Mouse (Mus musculus) ES-CJ7 (cell line): ENCODE data around the gene Traf1.

ENCODE experiments used
- DNase-seq: peaks from one replicate; pipeline ENCODE4 v3.0.0; 2011; ENCODE audit warnings: low read depth, low spot score

Gene Traf1

DNA sequence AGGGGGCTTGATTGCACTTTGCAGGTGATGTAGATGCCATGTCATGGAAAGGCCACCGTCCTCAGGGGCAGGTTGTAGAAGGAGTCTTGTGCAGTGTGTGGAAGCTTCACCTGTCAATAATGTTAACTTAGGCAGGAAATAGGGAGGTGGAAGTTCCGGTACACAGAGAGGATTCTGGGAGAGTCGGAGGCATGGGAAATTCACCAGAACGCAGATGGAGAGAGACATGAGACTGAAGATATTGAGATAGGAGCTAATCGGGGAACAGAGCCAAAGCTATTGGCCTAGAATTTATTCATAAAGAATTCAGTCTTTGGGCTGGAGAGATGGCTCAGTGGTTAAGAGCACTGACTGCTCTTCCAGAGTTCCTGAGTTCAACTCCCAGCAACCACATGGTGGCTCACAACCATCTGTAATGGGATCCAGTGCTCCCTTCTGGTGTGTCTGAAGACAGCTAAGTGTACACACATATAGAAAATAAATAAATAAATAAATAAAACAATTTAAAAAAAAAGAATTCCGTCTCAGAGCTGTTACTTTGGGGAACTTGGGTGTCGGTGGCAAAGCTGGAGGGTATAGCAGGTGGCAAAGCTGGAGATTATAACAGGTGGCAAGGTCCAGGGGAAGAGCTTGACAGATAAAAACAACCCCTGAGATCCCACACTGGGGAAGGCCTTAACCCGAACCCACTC lies 4.8 kb upstream of the Traf1 start:
- no peak for DNase-seq

DNA sequence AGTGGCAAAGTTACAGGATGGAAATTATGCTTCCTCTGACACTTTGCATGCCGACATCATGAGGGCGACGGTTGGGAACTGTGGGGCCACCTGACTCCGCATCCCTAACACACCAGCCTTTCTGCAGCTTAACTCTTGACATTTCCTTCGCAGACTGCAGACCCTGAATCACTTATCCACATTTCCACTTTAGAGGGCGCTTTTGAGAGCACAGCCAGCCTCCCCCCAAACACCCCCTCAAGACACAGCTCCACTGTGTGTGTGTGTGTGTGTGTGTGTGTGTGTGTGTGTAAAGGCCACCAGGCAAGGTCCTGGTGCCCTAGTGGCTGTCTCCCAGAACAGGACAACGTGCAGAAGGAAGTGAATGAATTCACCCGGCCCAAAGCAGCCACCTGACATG lies 4.2 kb upstream of the Traf1 start:
- DNase-seq = no peak

DNA sequence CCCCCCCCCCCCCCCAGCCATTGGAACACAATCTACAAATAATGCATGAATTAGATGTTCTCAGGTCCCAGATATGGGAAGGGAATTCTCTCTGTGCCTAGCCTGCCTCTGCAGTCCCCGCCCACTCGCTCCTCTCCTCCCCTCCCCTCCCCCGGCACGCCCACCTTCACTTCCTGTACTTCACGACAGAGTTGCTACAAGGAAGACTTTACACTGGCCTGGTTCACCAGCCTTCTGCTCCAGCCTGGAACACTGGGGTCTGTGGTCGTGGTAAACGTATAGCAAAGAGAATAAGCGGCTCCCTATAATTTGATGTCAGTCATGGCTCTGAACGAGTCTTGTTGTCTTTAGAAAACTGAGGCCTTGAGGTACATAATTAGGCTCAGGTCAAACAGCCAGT lies 3.7 kb upstream of the Traf1 start:
- peak; percentile 59 for DNase-seq

DNA sequence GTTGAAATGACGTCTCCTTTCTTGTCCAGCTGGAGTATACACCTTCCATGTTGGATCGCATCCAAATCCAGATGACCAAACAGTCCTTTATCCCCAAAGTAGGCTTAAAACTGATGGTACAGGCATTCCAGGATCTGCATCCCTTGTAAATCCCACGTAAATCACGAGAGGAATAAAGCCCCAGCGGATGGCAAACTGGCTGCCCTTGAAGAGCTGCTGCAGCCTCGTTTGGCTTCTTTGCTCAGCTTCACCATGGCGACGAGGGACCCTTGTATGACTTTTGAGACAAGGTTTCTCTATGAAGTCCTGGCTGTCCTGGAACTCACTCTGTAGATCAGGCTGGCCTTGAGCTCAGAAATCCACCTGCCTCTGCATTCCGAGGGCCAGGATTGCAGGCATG lies 3.1 kb upstream of the Traf1 start:
- DNase-seq = no peak

DNA sequence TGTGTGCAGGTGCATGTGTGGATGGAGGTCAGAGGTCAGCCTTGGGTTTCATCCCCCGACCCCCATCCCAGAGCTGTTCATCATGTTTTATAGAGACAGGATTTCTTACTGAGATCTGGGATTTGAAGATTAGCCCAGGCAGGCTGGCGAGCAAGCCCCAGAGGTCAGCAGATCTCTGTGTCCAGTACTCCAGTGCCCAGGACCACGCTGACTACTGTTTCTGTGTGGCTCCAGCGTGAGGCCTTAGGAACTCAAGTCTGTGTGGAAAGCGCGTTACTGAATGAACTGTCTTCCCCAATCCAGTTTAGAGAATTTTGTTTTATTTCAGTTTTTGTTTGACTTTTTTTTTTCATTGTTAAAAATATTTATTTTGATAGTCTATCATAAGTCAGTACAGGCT lies 2.7 kb upstream of the Traf1 start:
- DNase-seq = no peak

DNA sequence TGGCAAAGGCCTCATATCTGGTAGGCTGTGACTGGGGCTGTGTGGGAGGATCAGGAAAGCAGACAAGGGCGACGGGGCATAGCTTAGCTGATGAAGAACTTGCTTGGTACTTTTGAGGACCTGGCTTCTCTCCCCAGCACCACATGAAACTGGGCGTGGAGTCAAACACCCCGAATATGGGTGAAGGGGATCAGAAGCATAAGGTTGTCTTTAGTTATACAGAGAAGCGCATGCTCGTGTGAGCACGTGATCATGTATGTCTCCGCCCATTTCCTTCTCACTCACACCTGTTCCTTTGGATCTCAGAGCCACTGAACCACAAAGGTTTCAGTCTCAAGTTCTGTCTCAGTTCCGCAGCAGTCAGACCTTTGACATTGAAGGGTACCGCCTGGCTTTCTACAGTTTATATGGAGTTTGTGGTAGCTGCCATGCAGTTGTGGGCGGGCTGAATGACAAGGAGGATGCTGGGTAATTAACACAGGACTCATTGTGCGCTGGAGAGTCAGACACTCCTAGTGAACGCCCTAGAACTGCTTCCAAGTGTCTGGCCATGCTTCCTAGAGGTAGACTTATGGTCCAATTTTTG lies 1.9 kb upstream of the Traf1 start:
- DNase-seq = peak; percentile 54

DNA sequence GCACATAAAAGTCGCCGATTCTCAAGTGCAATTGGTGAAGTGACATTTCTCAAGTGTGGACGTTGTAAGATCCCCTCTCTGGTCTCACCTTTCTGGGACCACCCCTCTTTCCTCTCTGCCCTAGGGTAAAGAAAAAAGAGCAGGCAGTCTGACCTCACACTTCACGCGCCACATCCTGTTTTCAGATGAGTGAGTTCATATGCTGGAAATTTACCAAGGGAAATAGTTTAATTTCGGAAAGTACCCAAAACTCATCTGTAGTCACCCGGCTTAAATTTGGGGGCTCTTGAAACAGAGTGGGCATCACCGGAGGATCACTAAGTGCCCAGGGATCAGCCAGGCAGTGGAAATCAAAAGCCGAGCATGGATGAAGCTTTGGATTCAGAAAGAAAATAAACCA lies 1.3 kb upstream of the Traf1 start:
- no peak for DNase-seq

DNA sequence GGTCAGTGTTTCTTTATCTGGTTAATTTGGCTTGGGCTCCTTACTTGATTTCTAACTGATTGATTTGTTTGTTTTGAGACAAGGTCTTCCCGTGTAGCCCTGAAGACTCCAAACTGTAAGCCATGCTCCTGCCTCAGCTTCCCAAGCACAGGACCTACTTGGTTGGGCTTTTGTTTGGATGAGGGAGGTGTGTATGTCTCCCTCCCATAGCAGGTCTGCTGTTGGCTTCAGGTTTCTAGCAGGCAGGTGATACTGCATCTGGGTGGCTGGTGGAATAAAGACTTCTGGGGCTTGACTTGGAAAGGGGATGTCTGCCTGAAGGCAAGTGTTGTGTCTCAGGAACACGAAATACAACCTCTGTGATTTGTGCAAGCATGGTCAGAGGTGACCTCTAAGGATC lies 639 bp upstream of the Traf1 start:
- DNase-seq = no peak

DNA sequence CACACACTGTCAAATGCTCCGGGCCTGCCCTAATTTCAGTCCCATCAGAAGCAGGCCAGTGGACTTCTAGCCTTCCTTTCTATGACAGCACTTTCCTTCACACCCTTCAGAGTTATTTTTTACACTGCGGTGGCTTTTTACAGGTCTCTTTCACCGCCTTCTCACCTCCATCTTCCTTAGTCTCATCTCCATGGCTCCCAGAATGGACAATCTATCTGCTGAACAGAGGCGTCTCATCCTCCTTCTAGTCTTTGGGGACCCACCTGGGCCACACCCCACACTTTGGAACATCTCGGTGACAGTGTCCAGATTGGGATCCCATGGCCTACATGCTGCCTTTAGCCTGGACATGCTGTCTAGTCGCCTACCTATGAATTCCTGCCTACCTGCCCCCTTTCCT lies 606 bp downstream of the Traf1 start:
- no peak for DNase-seq

DNA sequence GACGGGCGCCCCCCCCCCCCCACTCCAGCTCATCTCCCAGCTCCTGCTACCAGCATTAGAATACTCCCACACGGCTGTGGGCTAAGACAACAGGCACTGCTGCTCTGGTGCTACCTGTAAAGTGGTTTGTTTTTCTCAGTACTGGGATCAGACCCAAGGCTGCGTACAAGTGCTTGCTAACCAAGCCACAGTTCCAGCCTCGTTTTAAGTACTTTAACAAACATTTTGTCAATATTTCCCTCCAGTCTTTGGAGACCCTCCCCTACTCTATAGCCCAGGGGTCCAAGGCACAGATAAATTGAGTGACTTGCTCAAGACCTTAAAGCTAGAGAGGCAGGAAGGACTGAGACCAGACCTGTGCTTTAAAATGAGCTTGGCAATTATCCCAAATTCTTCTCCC lies 1.1 kb downstream of the Traf1 start:
- no peak for DNase-seq

DNA sequence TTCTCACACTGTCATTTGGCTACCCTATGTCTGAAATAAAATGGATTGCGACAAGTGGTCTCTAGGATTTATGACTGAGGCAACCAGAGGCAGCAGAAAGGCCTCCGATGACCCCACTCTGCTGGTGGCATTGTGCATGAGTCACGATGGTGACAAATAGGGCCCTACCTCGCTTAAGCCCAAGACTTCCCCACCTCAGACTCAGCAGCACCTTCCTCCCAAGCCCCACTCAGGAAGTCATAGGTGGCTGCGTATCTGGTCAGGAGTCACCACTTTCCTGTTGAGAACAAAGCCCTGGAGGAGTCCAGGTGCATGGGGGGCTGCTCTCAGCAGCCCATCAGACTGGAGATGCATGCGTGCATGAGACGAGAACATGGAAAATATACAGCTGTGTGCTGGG lies 3.0 kb downstream of the Traf1 start:
- no peak for DNase-seq

DNA sequence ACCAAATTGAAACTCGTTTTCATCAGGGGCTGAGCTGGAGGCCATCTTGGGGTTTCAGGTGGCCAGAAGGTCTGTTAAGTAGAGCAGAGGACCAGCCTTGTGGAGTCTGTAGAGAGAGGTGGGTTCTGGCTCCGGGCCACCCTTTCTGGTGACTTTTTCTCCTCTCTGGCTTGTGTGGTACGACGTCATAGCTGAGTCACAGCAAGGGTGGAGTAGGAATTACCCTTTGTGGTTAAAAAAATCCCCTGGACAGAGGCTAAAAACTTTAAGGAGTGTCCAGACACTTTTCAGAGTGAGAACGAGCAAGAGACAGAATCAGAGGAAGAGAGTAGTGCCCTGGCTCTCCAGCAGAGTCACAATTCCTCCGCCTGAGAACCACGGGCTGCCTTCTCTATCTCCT lies 3.5 kb downstream of the Traf1 start:
- DNase-seq = no peak

DNA sequence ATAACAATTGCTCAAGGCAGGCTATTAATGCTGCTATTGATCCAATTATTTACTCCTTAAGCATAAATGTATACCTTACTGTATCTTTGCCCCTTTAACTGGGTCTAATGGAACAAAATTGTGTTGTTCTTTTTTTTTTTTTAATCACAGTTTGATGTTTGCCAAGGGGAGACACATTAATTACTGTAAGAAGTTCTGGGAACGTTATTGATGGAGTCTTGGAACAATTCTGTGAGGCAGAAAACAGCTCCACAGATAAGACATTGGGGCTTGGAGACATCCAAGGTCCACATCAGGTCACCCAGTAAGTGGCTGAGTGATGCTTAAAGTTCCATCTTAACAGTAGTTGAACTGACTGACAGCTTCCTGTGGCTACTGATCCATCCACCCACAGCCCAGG lies 4.2 kb downstream of the Traf1 start:
- no peak for DNase-seq

DNA sequence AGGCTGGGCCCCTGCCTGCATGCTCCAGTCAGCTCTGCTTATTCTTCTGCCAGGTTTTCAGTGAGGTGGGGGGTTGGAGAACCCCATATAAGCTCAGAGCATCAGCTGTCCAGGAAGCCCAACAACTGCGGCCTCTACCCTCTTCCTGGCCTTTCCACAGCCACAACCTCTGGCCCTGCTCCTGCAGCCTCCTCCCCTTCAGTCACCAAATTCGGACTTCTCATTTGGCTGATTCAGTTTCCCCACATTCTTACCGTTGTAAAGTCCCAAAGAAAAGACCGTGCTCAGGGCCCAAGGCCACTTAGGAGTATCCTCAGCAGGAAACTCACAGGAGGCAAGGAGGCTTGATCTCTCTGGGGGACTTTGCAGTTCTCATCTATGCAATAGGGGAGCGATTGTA lies 4.6 kb downstream of the Traf1 start:
- no peak for DNase-seq

DNA sequence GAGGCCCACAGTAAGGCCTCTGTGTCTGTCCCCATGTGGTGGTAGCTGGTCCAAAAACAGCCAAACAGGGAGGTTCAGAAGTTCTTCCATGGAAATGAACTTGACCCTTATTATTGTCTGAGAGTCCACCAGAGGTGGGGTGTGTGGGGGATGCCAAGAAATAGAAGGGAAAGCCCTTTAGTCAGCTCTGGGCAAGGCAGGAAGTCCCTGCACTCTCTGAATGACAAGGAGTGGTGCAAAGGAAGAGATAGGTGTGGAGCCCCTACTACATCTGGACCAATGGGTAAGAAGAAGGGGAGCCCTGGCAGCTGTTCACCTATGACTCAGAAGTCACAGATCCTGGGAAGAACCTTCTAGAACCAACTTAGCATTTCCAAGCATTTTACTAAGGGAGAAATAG lies 7.2 kb downstream of the Traf1 start:
- DNase-seq = no peak

DNA sequence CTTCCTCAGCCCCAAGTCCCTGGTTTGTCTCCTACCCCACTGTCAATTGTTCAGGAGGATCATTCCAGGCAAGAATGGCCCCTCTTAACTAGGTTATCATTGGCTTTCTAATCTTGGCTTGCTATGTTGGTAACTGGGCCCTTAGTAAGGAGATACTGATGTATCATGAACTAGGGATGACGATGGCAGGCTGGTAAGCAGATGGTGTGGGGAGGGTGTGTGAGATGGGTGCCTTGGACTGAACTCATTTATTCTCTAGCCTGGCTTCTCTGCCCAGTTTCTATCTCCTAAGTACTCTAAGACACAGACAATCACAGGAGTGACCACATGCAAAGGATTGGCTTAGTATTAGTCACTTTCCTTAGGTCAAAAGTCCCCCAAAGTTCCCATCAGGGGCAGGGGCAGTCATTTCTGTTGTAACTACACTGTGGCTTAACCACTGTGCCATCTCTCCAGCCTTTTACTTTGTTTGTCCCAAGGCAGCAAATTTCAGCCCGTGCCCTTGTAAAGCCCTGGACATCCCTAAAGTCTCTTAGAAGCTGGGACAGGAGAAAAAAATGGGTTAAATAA lies 7.9 kb downstream of the Traf1 start:
- no peak for DNase-seq

DNA sequence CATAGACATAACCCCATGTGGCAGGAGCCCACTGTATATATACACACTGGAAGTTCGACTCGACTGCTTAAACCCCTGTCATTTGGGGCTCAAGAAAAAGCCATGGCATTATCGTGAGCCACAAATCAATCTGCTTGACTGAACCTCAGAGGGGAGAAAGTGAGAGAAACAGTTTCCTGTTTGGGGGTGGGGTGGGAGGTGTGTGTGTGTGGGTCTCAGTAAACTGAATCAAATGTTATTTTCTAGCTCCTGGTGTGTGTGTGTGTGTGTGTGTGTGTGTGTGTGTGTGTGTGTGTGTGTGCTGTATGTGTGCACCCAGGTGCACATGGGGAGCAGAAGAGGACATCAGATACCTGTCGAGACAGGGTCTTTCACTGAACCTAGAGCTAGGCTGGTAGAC lies 8.6 kb downstream of the Traf1 start:
- no peak for DNase-seq

DNA sequence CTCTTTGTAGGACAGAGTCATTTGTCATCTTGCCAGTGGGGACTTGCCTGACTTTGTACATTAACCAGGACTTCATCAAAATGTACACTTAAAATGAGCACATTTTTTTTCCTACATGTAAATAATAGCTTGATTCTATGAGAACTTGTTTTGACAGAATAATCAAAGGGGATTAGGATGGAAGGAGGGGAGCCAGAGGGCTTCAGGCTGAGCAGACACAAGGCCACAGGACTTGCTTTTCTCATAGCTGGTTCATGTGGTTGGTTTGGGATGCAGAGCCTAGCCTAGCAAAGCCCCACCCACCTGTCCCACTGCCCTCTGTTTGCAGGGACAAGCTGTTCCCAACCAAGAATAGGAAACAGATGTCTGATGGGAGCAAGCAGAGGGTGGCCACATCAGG lies 10.1 kb downstream of the Traf1 start:
- no peak for DNase-seq

DNA sequence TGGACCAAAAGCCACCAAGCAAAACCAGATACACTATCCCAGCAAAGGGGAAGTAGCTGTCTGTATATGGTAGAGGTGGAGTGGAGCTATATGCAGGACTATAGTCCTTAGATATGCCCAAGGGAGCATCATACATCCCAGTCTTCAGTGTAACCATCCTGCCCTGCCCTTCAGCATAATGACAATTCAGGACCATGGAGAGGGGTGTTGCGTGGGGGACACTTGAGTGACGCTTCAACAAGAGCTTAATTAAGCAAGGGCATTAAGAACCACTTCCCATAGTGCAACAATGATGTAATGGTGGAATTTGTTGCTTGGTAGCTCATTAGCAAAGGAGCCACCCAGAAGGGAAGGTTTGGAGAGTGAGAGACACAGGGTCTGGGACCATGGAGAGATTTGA lies 12.9 kb downstream of the Traf1 start:
- no peak for DNase-seq

DNA sequence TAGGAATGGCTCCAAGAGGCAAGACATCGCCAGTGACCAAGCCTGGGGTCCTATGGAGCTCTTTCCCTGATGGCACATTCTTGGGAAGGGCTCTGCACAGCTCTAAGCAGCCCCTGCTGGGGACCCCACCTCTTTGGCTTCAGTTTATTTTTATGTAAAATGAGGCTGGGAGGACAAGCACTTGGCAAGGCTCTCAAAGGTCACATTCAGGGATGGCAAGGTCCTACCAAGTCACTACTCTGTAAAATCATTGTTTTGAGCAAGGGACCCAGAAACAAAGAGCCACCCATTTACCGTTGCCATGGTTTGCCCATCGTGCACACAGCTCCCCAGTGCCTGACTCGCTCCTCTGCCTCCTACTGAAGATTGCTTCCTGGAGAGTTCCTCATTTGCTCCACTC lies 15.5 kb downstream of the Traf1 start:
- DNase-seq = peak; percentile 68

DNA sequence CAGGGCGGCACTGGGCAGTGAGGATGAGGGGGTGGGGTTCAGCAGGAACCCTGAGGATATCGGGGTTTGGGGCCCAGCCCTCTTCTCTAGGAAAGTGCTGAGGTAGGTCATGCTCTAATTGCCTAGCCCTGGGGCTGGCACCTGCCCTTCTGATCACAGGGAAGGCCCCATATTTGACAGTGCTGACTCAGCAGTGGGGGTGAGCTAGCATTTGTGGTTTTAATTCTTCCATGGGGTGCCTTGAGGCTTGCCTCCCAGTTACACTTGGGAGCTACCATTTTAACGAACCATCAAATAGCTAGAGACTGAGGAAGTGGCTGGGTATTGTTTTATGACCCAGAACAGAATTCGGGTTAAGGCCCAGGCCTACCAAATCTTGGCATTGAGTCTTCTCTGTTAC lies 16.0 kb downstream of the Traf1 start:
- no peak for DNase-seq

DNA sequence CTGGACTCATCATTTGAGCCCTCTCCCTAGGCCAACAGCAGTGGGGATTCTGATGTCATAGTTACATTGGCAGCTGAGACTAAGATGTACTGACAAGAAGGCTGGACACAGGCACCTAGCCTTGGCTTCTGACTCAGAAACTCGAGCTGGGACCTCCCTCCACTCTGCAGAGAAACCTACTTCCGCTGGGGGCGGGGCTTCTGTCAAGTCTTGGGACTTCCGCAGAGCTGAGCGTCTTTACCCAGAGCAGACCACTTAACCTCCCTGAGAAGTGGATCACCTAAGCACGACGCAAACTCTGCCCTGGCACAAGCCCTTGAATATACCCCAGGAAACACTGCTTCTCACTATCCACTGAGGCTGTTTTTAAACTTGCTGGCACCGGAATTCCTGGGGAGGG lies 16.8 kb downstream of the Traf1 start:
- DNase-seq = peak; percentile 76

DNA sequence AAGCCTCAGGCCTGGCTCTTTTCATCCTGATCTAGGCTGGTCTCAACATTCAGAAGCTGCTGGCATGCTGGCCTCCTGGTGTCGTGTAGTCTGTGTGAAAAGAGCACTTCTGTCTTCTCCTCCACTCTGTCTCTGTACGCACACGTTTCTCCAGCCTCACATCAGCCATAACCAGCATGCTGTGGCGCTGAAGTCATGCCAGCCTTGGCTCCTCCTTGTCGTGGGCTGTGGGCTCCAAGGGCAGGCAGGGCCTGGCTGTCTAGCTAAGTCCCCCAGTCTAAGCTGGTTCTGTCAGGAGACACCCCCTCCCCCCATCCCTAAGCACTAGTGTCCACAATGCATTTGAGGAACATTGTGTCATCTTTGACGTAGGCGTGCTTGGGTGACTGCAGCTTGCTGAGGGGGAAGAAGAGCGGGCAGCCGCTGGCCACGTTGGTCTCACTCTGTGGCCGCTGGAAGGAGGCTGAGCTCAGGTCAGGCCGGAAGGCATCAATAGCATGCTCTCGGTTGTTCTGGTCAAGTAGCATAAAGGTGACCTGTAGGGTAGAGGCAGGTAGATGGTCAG lies 17.9 kb downstream of the Traf1 start:
- no peak for DNase-seq
